Mouse (Mus musculus) midbrain, embryonic 14.5 days (tissue): Measurements from ENCODE around the gene Adgre5. TPM values are rescaled to one million over a fixed set of nuclear protein-coding genes. Genes with fewer than 3 reads are reported as not detected.
A peak's percentile ranks its signal among the peaks of the same experiment; 100 is the strongest.

Source experiments
- ATAC-seq: fragments of 200-750 bp; cut with Nextera tagmentation; 2 replicates; pipeline ENCODE4 v1.8.0; 2017; ENCODE audit warnings: moderate number of reproducible peaks, moderate library complexity; ENCODE audit not compliant: low FRiP score, low TSS enrichment
- DNase-seq: peaks from one replicate; pipeline ENCODE4 v3.0.0-alpha.2; 2015
- H3K27ac ChIP-seq: fragments of 300-500 bp; sonication (generic); replicated peaks from 2 replicates; pipeline ENCODE4 v1.5.1; 2014; ENCODE audit warnings: mild to moderate bottlenecking, low read depth, low read length, moderate library complexity
- H3K27me3 ChIP-seq: fragments of 300-500 bp; sonication (generic); 2 replicates; pipeline ENCODE4 v1.6.1; 2014; ENCODE audit warnings: low read length, control low read depth, mixed read lengths; ENCODE audit not compliant: control insufficient read depth, insufficient read depth
- H3K36me3 ChIP-seq: fragments of 300-500 bp; sonication (generic); 2 replicates; pipeline ENCODE4 v1.6.1; 2014; ENCODE audit warnings: low read length, control low read depth; ENCODE audit not compliant: control insufficient read depth, insufficient read depth
- H3K4me1 ChIP-seq: fragments of 300-500 bp; sonication (generic); 2 replicates; pipeline ENCODE4 v1.6.1; 2014; ENCODE audit warnings: mild to moderate bottlenecking, antibody characterized with exemption, low read length, control low read depth; ENCODE audit not compliant: control insufficient read depth, insufficient read depth
- H3K4me2 ChIP-seq: fragments of 300-500 bp; sonication (generic); 2 replicates; pipeline ENCODE4 v1.6.1; 2014; ENCODE audit warnings: mild to moderate bottlenecking, low read length, moderate library complexity
- H3K4me3 ChIP-seq: fragments of 300-500 bp; sonication (generic); replicated peaks from 2 replicates; pipeline ENCODE4 v1.5.1; 2014; ENCODE audit warnings: low read depth, low read length
- H3K9ac ChIP-seq: fragments of 300-500 bp; sonication (generic); replicated peaks from 2 replicates; pipeline ENCODE4 v1.6.1; 2014; ENCODE audit warnings: mild to moderate bottlenecking, low read length, moderate library complexity
- H3K9me3 ChIP-seq: fragments of 300-500 bp; sonication (generic); 2 replicates; pipeline ENCODE4 v1.6.1; 2016; ENCODE audit warnings: low read length, control low read depth, mixed read lengths; ENCODE audit not compliant: control insufficient read depth
- WGBS: fragments of 180-500 bp; shearing (Covaris S2); extraction: QIAGEN DNeasy Blood & Tissue Kit; methylation state at CpG from one replicate; pipeline ENCODE4 v1.1.7; 2014; 5-methylcytosine and 5-hydroxymethylcytosine counted together
- polyA plus RNA-seq: library from polyadenylated mRNA; unstranded; fragments of >200 nt; fragmentation: Nextera tagmentation; extraction: Ambion mirVana; gene quantifications from 2 replicates; pipeline ENCODE4 v1.2.1, GENCODE M21; 2014

Gene Adgre5
- polyA plus RNA-seq, 1 experiment from 2014 or later, result 12.3 TPM

- no peak for ATAC-seq
- H3K9ac ChIP-seq, result no peak overlapping the region
These were observed 32.3 kb upstream of the Adgre5 start for GRCm38 (mm10) chr8:83773452-83773846.

GRCm38 (mm10) chr8:83772701-83773451, 31.8 kb upstream of the Adgre5 start:
- H3K27me3 ChIP-seq, result no peaks in the 10 kb centered on the region
- H3K4me3 ChIP-seq, result peak overlapping the region; percentile 28
- DNase-seq (peak; percentile 62), ATAC-seq (0 out of 2 replicates have a peak, but pooled peaks have one; percentile 34)
- H3K4me1 ChIP-seq, result no peaks in the 10 kb centered on the region; the same call in 1 of the 2 replicates
- peak overlapping the region; percentile 39; the same call in 1 of the 2 replicates for H3K9ac ChIP-seq
- 4% methylated on average over 25 of the region's 25 CpGs for WGBS
- no peaks in the 10 kb centered on the region for H3K36me3 ChIP-seq
- H3K9me3 ChIP-seq, result no peaks in the 10 kb centered on the region
- peak overlapping the region; percentile 52 for H3K4me2 ChIP-seq
- no peak overlapping the region for H3K27ac ChIP-seq

More at GRCm38 (mm10) chr8:83773452-83773846, 32.3 kb upstream of the Adgre5 start:
- Histone ChIP-seq H3K9me3 (no peaks in the 10 kb centered on the region), H3K27ac (no peak overlapping the region), H3K4me2 (peak overlapping the region; percentile 52), H3K27me3 (no peaks in the 10 kb centered on the region), H3K4me3 (peak overlapping the region; percentile 28), H3K36me3 (no peaks in the 10 kb centered on the region), H3K4me1 (no peaks in the 10 kb centered on the region; the same call in 1 of the 2 replicates)
- no peak for DNase-seq
- WGBS, result 52% methylated on average over 6 of the region's 6 CpGs

- Histone ChIP-seq H3K36me3 (no peaks in the 10 kb centered on the region), H3K9me3 (no peaks in the 10 kb centered on the region), H3K4me3 (no peak overlapping the region), H3K4me1 (no peaks in the 10 kb centered on the region; the same call in 1 of the 2 replicates), H3K9ac (no peak overlapping the region), H3K27me3 (no peaks in the 10 kb centered on the region), H3K27ac (no peak overlapping the region), H3K4me2 (no peak overlapping the region)
- ATAC-seq, result no peak
- no peak for DNase-seq
- WGBS, result 81% methylated on average over 4 of the region's 4 CpGs
These were observed 30.7 kb upstream of the Adgre5 start for GRCm38 (mm10) chr8:83771791-83772190.

- WGBS, result 94% methylated on average over 2 of the region's 2 CpGs
- H3K27me3 ChIP-seq, result no peaks in the 10 kb centered on the region
- no peak for DNase-seq
These were observed 29.5 kb upstream of the Adgre5 start for GRCm38 (mm10) chr8:83770669-83771068.

GRCm38 (mm10) chr8:83769720-83770119, 28.6 kb upstream of the Adgre5 start:
- Histone ChIP-seq H3K27ac (no peak overlapping the region), H3K4me1 (no peaks in the 10 kb centered on the region; the same call in 1 of the 2 replicates), H3K36me3 (no peaks in the 10 kb centered on the region), H3K4me3 (no peak overlapping the region), H3K9ac (no peak overlapping the region), H3K4me2 (no peak overlapping the region), H3K9me3 (no peaks in the 10 kb centered on the region), H3K27me3 (no peaks in the 10 kb centered on the region)
- no peak for DNase-seq
- no peak for ATAC-seq
- WGBS, result 75% methylated on average over 7 of the region's 7 CpGs

More at GRCm38 (mm10) chr8:83770669-83771068, 29.5 kb upstream of the Adgre5 start:
- ATAC-seq, result no peak
- no peaks in the 10 kb centered on the region for H3K36me3 ChIP-seq
- H3K9me3 ChIP-seq, result no peaks in the 10 kb centered on the region
- H3K4me2 ChIP-seq, result no peak overlapping the region
- no peak overlapping the region for H3K4me3 ChIP-seq
- no peaks in the 10 kb centered on the region; the same call in 1 of the 2 replicates for H3K4me1 ChIP-seq
- no peak overlapping the region for H3K9ac ChIP-seq
- H3K27ac ChIP-seq, result no peak overlapping the region

- Histone ChIP-seq H3K9ac (no peak overlapping the region), H3K4me2 (no peak overlapping the region), H3K27ac (no peak overlapping the region), H3K27me3 (no peaks in the 10 kb centered on the region), H3K4me3 (no peak overlapping the region), H3K36me3 (no peaks in the 10 kb centered on the region), H3K9me3 (no peaks in the 10 kb centered on the region), H3K4me1 (no peaks in the 10 kb centered on the region; the same call in 1 of the 2 replicates)
- 66% methylated on average over 5 of the region's 5 CpGs for WGBS
- no peak for DNase-seq
- ATAC-seq, result no peak
These were observed 27.4 kb upstream of the Adgre5 start for GRCm38 (mm10) chr8:83768526-83768925.

GRCm38 (mm10) chr8:83767442-83767841, 26.3 kb upstream of the Adgre5 start:
- DNase-seq, result no peak
- ATAC-seq, result no peak
- H3K4me1 ChIP-seq, result no peaks in the 10 kb centered on the region; the same call in 1 of the 2 replicates
- WGBS, result 91% methylated on average over 4 of the region's 4 CpGs
- no peak overlapping the region for H3K4me3 ChIP-seq
- H3K4me2 ChIP-seq, result no peak overlapping the region
- H3K27me3 ChIP-seq, result no peaks in the 10 kb centered on the region
- no peaks in the 10 kb centered on the region for H3K36me3 ChIP-seq
- H3K27ac ChIP-seq, result no peak overlapping the region
- no peaks in the 10 kb centered on the region for H3K9me3 ChIP-seq
- H3K9ac ChIP-seq, result no peak overlapping the region

- no peaks in the 10 kb centered on the region for H3K9me3 ChIP-seq
- no peaks in the 10 kb centered on the region for H3K36me3 ChIP-seq
- H3K27me3 ChIP-seq, result no peaks in the 10 kb centered on the region
- H3K4me1 ChIP-seq, result no peaks in the 10 kb centered on the region
- H3K4me2 ChIP-seq, result no peak overlapping the region
- no peak overlapping the region for H3K9ac ChIP-seq
- ATAC-seq, result no peak
- no peak for DNase-seq
- H3K27ac ChIP-seq, result no peak overlapping the region
- no peak overlapping the region for H3K4me3 ChIP-seq
These were observed 24.5 kb upstream of the Adgre5 start for GRCm38 (mm10) chr8:83765663-83766062.

- WGBS, result 96% methylated on average over 2 of the region's 2 CpGs
- H3K4me2 ChIP-seq, result no peak overlapping the region
- H3K36me3 ChIP-seq, result no peaks in the 10 kb centered on the region
- H3K9me3 ChIP-seq, result no peaks in the 10 kb centered on the region
- no peak for ATAC-seq
- no peak overlapping the region for H3K9ac ChIP-seq
- H3K27ac ChIP-seq, result no peak overlapping the region
- H3K4me1 ChIP-seq, result no peaks in the 10 kb centered on the region
- no peak for DNase-seq
- H3K4me3 ChIP-seq, result no peak overlapping the region
- H3K27me3 ChIP-seq, result no peaks in the 10 kb centered on the region
These were observed 23.6 kb upstream of the Adgre5 start for GRCm38 (mm10) chr8:83764717-83765116.
